Mouse (Mus musculus): ENCODE measurements around the gene Rfesd. TPM values are rescaled to one million over a fixed set of nuclear protein-coding genes. Genes with fewer than 3 reads are reported as not detected.

Rfesd gene
- total and polyA plus RNA-seq, 2 experiments from 2014 or later = 16.0 to 17.0 TPM

DNA sequence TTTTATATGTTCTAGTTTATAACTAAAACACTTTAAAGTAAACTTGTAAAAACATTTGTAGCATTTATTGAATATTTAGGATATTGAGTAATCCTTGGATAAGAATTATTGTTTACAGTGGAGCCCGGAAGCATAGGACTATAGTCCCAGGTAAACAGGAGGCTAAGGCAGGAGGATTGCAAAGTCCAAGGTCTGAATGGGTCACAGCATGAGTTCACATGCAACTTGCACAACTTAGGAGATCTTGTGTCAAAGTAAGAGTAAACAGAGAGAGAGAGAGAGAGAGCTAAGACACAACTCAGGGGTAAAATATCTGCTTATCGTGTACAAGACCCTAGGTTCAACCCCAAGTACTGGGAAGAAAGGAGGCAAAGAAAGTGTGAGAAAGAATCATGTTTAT is 41.9 kb downstream of the Rfesd start:
- H3K36me3 ChIP-seq (replicated peaks; ENCODE audit: control insufficient read depth, insufficient read depth, low read length) = no peaks in the 10 kb centered on the region
- H3K27me3 ChIP-seq (ENCODE audit: control insufficient read depth, insufficient read depth, low read length) = no peaks in the 10 kb centered on the region
- H3K9me3 ChIP-seq (replicated peaks; ENCODE audit: control insufficient read depth, low read length) = no peaks in the 10 kb centered on the region
- no peak for TF ChIP-seq EP300 (IDR thresholded peaks at IDR 0.05; ENCODE audit: low read depth)
- no peak overlapping the region for H3K27ac ChIP-seq (ENCODE audit: low read depth)
- no peak for ATAC-seq (ENCODE audit: insufficient read depth, low read depth)
- H3K4me1 ChIP-seq (ENCODE audit: control insufficient read depth, insufficient read depth) = no peaks in the 10 kb centered on the region
- 69% methylated on average over 2 of the region's 2 CpGs for WGBS
- no peak overlapping the region for H3K4me3 ChIP-seq (ENCODE audit: low read depth, low read length)
- no peak for DNase-seq (ENCODE audit: low spot score)
- no peak overlapping the region for H3K4me2 ChIP-seq (ENCODE audit: low read depth, low read length)
- H3K9ac ChIP-seq (replicated peaks; ENCODE audit: low read depth, low read length) = no peak overlapping the region

DNA sequence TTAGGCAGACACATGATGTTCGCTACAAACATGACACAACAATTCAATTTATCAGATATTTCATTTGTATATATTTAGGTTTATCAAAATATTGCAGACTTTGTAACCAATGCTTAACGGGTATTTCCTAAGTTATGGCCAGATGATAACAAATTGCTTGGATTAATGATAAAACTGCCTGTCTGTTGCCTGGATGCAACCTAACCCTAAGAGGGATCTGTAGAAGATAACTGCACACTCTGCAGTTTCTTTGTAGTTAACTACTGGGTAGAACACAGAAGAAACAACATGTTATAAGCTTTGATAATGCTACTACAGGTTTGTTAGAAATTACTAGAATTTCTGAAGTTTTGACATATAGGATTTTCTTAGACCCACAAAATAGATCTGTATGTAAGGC is 42.3 kb downstream of the Rfesd start:
- DNase-seq (ENCODE audit: low spot score) (no peak), ATAC-seq (ENCODE audit: insufficient read depth, low read depth) (no peak)
- Histone ChIP-seq H3K27me3 (ENCODE audit: control insufficient read depth, insufficient read depth, low read length) (no peaks in the 10 kb centered on the region), H3K4me1 (ENCODE audit: control insufficient read depth, insufficient read depth) (no peaks in the 10 kb centered on the region), H3K9me3 (replicated peaks; ENCODE audit: control insufficient read depth, low read length) (no peaks in the 10 kb centered on the region), H3K4me3 (ENCODE audit: low read depth, low read length) (no peak overlapping the region), H3K27ac (ENCODE audit: low read depth) (no peak overlapping the region), H3K36me3 (replicated peaks; ENCODE audit: control insufficient read depth, insufficient read depth, low read length) (no peaks in the 10 kb centered on the region), H3K9ac (replicated peaks; ENCODE audit: low read depth, low read length) (no peak overlapping the region), H3K4me2 (ENCODE audit: low read depth, low read length) (no peak overlapping the region)
- no peak for TF ChIP-seq CTCF (IDR thresholded peaks at IDR 0.05; ENCODE audit: low read depth)
- no peak for TF ChIP-seq EP300 (IDR thresholded peaks at IDR 0.05; ENCODE audit: low read depth)
- WGBS = 73% methylated on average over 2 of the region's 2 CpGs

- DNase-seq (ENCODE audit: low spot score) (no peak), ATAC-seq (ENCODE audit: insufficient read depth, low read depth) (no peak)
- no peaks in the 10 kb centered on the region for H3K36me3 ChIP-seq (replicated peaks; ENCODE audit: control insufficient read depth, insufficient read depth, low read length)
- H3K27me3 ChIP-seq (ENCODE audit: control insufficient read depth, insufficient read depth, low read length) = no peaks in the 10 kb centered on the region
- H3K9me3 ChIP-seq (replicated peaks; ENCODE audit: control insufficient read depth, low read length) = no peaks in the 10 kb centered on the region
- H3K4me1 ChIP-seq (ENCODE audit: control insufficient read depth, insufficient read depth) = no peaks in the 10 kb centered on the region
- no peak overlapping the region for H3K4me3 ChIP-seq (ENCODE audit: low read depth, low read length)
- 48% methylated on average over 1 of the region's 1 CpGs for WGBS
- no peak overlapping the region for H3K4me2 ChIP-seq (ENCODE audit: low read depth, low read length)
- no peak overlapping the region for H3K9ac ChIP-seq (replicated peaks; ENCODE audit: low read depth, low read length)
- TF ChIP-seq EP300 (IDR thresholded peaks at IDR 0.05; ENCODE audit: low read depth) = no peak
- no peak for TF ChIP-seq CTCF (IDR thresholded peaks at IDR 0.05; ENCODE audit: low read depth)
- H3K27ac ChIP-seq (ENCODE audit: low read depth) = no peak overlapping the region
These were observed 42.9 kb downstream of the Rfesd start for GRCm38 (mm10) chr13:75975629-75976028.

GRCm38 (mm10) chr13:75974481-75974880 is 44.0 kb downstream of the Rfesd start:
- no peak for TF ChIP-seq CTCF (IDR thresholded peaks at IDR 0.05; ENCODE audit: low read depth)
- Histone ChIP-seq H3K4me1 (ENCODE audit: control insufficient read depth, insufficient read depth) (no peaks in the 10 kb centered on the region), H3K4me2 (ENCODE audit: low read depth, low read length) (no peak overlapping the region), H3K9me3 (replicated peaks; ENCODE audit: control insufficient read depth, low read length) (no peaks in the 10 kb centered on the region), H3K4me3 (ENCODE audit: low read depth, low read length) (no peak overlapping the region), H3K9ac (replicated peaks; ENCODE audit: low read depth, low read length) (no peak overlapping the region), H3K36me3 (replicated peaks; ENCODE audit: control insufficient read depth, insufficient read depth, low read length) (no peaks in the 10 kb centered on the region), H3K27ac (ENCODE audit: low read depth) (no peak overlapping the region), H3K27me3 (ENCODE audit: control insufficient read depth, insufficient read depth, low read length) (no peaks in the 10 kb centered on the region)
- ATAC-seq (ENCODE audit: insufficient read depth, low read depth) (no peak), DNase-seq (ENCODE audit: low spot score) (no peak)
- WGBS = 58% methylated on average over 2 of the region's 2 CpGs

DNA sequence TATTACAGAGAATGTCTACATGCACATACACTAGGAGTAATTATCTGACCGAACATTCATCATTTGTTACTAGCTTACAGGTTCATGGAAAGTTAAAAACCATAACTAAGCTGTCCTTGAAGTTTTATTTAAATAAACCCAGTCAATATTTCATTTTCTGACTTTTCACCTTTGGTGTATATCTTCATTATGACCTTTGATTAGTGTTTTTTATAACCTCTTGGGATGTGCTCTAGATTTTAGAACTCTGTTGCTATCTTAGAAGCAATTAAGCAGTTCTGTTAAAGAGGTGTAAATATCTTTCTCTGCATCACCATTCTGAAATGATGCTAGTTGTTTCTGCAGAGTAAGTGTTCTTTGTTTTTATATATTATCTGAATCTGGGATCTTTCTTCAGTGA is 51.7 kb downstream of the Rfesd start, which contains the start of gene Spata9:
Spata9 (plus strand) TSS at position 301 of the 400 bp plus-strand sequence.
- WGBS = 64% methylated on average over 1 of the region's 1 CpGs
- TF ChIP-seq CTCF (IDR thresholded peaks at IDR 0.05; ENCODE audit: low read depth) = no peak
- TF ChIP-seq EP300 (IDR thresholded peaks at IDR 0.05; ENCODE audit: low read depth) = no peak

DNA sequence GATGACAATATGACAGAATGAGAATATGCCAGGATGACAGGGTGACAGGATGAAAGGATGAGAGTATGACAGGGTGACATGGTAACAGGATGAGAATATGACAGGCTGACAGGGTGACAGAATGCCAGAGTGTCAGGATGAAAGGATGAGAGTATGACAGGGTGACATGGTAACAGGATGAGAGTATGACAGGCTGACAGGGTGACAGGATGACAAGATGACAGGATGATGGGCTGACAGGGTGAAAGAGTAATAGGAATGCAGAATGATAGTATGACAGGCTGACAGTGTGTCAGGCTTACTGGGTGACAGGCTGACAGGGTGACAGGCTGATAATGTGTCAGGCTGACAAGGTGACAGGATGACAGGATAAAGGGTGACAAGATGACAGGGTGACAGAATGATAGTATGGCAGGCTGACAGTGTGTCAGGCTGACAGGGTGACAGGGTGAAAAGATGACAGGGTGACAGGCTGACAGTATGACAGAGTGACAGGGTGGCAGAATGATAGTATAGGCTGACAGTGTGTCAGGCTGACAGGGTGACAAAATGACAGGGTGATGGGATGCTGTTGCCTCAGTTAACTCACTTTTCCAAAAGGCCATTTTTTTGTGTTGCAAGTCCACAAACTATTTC is 63.0 kb downstream of the Rfesd start:
- H3K9me3 ChIP-seq (replicated peaks; ENCODE audit: control insufficient read depth, low read length) = no peaks in the 10 kb centered on the region
- TF ChIP-seq CTCF (IDR thresholded peaks at IDR 0.05; ENCODE audit: low read depth) = no peak
- TF ChIP-seq EP300 (IDR thresholded peaks at IDR 0.05; ENCODE audit: low read depth) = no peak
- H3K27me3 ChIP-seq (ENCODE audit: control insufficient read depth, insufficient read depth, low read length) = no peaks in the 10 kb centered on the region
- no peaks in the 10 kb centered on the region for H3K4me1 ChIP-seq (ENCODE audit: control insufficient read depth, insufficient read depth)
- no peak overlapping the region for H3K4me2 ChIP-seq (ENCODE audit: low read depth, low read length)
- H3K9ac ChIP-seq (replicated peaks; ENCODE audit: low read depth, low read length) = no peak overlapping the region
- no peak for ATAC-seq (ENCODE audit: insufficient read depth, low read depth)
- no peak overlapping the region for H3K4me3 ChIP-seq (ENCODE audit: low read depth, low read length)
- no peaks in the 10 kb centered on the region for H3K36me3 ChIP-seq (replicated peaks; ENCODE audit: control insufficient read depth, insufficient read depth, low read length)
- H3K27ac ChIP-seq (ENCODE audit: low read depth) = no peak overlapping the region
- no peak for DNase-seq (ENCODE audit: low spot score)

More for the DNA sequence above, 51.7 kb downstream of the Rfesd start, which contains the start of gene Spata9:
- Histone ChIP-seq H3K9ac (replicated peaks; ENCODE audit: low read depth, low read length) (no peak within 1 kb of the TSS), H3K4me3 (ENCODE audit: low read depth, low read length) (no peak within 1 kb of the TSS), H3K27me3 (ENCODE audit: control insufficient read depth, insufficient read depth, low read length) (no peaks in the 10 kb centered on the region), H3K36me3 (replicated peaks; ENCODE audit: control insufficient read depth, insufficient read depth, low read length) (no peaks in the 10 kb centered on the region), H3K4me2 (ENCODE audit: low read depth, low read length) (no peak within 1 kb of the TSS), H3K9me3 (replicated peaks; ENCODE audit: control insufficient read depth, low read length) (0 out of 2 replicates have a peak, but pooled peaks cover 6% of the 10 kb centered on the region), H3K27ac (ENCODE audit: low read depth) (no peak within 1 kb of the TSS), H3K4me1 (ENCODE audit: control insufficient read depth, insufficient read depth) (no peaks in the 10 kb centered on the region)
- ATAC-seq (ENCODE audit: insufficient read depth, low read depth) (no peak), DNase-seq (ENCODE audit: low spot score) (no peak)

Other genes with a start within 250 kb of the Rfesd start
- gene Glrx, start 178.9 kb downstream of the Rfesd start, total RNA-seq (2014; rRNA removed; ENCODE audit: low replicate concordance) = 105 and 107 TPM in 2 replicates
- gene Glrx, start 178.9 kb downstream of the Rfesd start, polyA plus RNA-seq (2015; fragmentation: Nextera tagmentation; extraction: Ambion mirVana) = 156 and 160 TPM in 2 replicates
- 27.1 and 29.8 TPM in 2 replicates for gene Rhobtb3, start 74.8 kb downstream of the Rfesd start, total RNA-seq (2014; rRNA removed; ENCODE audit: low replicate concordance)
- gene Rhobtb3, start 74.8 kb downstream of the Rfesd start, polyA plus RNA-seq (2015; fragmentation: Nextera tagmentation; extraction: Ambion mirVana) = 12.9 and 13.7 TPM in 2 replicates
- gene Spata9, start 51.6 kb downstream of the Rfesd start, total RNA-seq (2014; rRNA removed; ENCODE audit: low replicate concordance) = not detected in 2 replicates
- 0.22 and 0.52 TPM in 2 replicates for gene Spata9, start 51.6 kb downstream of the Rfesd start, polyA plus RNA-seq (2015; fragmentation: Nextera tagmentation; extraction: Ambion mirVana)
- gene Gpr150, start 38.3 kb upstream of the Rfesd start, total RNA-seq (2014; rRNA removed; ENCODE audit: low replicate concordance) = not detected in 2 replicates
- 0.07 TPM in 1 of 2 replicates, not detected in the other for gene Gpr150, start 38.3 kb upstream of the Rfesd start, polyA plus RNA-seq (2015; fragmentation: Nextera tagmentation; extraction: Ambion mirVana)
- 1.4 and 2.9 TPM in 2 replicates for gene Arsk, start 79.9 kb upstream of the Rfesd start, total RNA-seq (2014; rRNA removed; ENCODE audit: low replicate concordance)
- gene Arsk, start 79.9 kb upstream of the Rfesd start, polyA plus RNA-seq (2015; fragmentation: Nextera tagmentation; extraction: Ambion mirVana) = 2.4 and 2.7 TPM in 2 replicates
- 10.5 and 21.5 TPM in 2 replicates for gene Ttc37, start 80.0 kb upstream of the Rfesd start, total RNA-seq (2014; rRNA removed; ENCODE audit: low replicate concordance)
- 3.9 and 4.0 TPM in 2 replicates for gene Ttc37, start 80.0 kb upstream of the Rfesd start, polyA plus RNA-seq (2015; fragmentation: Nextera tagmentation; extraction: Ambion mirVana)